Mouse (Mus musculus) hindbrain, embryonic 11.5 days (tissue): ENCODE results near the gene Sipa1l1. TPM values are rescaled to one million over a fixed set of nuclear protein-coding genes. Genes with fewer than 3 reads are reported as not detected.

Source experiments
- ATAC-seq: fragments of 200-750 bp; cut with Nextera tagmentation; 2 replicates; pipeline ENCODE4 v1.8.0; 2017; ENCODE audit warnings: mild to moderate bottlenecking, moderate TSS enrichment, moderate library complexity; ENCODE audit not compliant: low FRiP score
- DNase-seq: peaks from one replicate; pipeline ENCODE4 v3.0.0-alpha.2; 2015; ENCODE audit warnings: low spot score
- H3K27ac ChIP-seq: fragments of 300-500 bp; sonication (generic); 2 replicates; pipeline ENCODE4 v1.5.1; 2014; ENCODE audit warnings: mild to moderate bottlenecking, low read depth, low read length
- H3K27me3 ChIP-seq: fragments of 300-500 bp; sonication (generic); 2 replicates; pipeline ENCODE4 v1.6.1; 2014; ENCODE audit warnings: mild to moderate bottlenecking, low read length, moderate library complexity, mixed read lengths; ENCODE audit not compliant: control insufficient read depth, insufficient read depth
- H3K36me3 ChIP-seq: fragments of 300-500 bp; sonication (generic); 2 replicates; pipeline ENCODE4 v1.6.1; 2014; ENCODE audit warnings: mild to moderate bottlenecking, low read length, moderate library complexity, mixed read lengths; ENCODE audit not compliant: control insufficient read depth, insufficient read depth
- H3K4me1 ChIP-seq: fragments of 300-500 bp; sonication (generic); replicated peaks from 2 replicates; pipeline ENCODE4 v1.6.1; 2014; ENCODE audit warnings: low read length, mixed read lengths; ENCODE audit not compliant: control insufficient read depth, insufficient read depth
- H3K4me2 ChIP-seq: fragments of 300-500 bp; sonication (generic); replicated peaks from 2 replicates; pipeline ENCODE4 v1.6.1; 2014; ENCODE audit warnings: mild to moderate bottlenecking, low read depth, low read length
- H3K4me3 ChIP-seq: fragments of 300-500 bp; sonication (generic); 2 replicates; pipeline ENCODE4 v1.5.1; 2014; ENCODE audit warnings: low read depth, low read length
- H3K9ac ChIP-seq: fragments of 300-500 bp; sonication (generic); 2 replicates; pipeline ENCODE4 v1.6.1; 2014; ENCODE audit warnings: low read depth, low read length
- H3K9me3 ChIP-seq: fragments of 300-500 bp; sonication (generic); 2 replicates; pipeline ENCODE4 v1.6.1; 2016; ENCODE audit warnings: low read length; ENCODE audit not compliant: control insufficient read depth
- WGBS: fragments of 180-500 bp; shearing (Covaris S2); extraction: QIAGEN DNeasy Blood & Tissue Kit; methylation state at CpG from one replicate; pipeline ENCODE4 v1.1.7; 2014; 5-methylcytosine and 5-hydroxymethylcytosine counted together
- polyA plus RNA-seq: library from polyadenylated mRNA; unstranded; fragments of >200 nt; fragmentation: Nextera tagmentation; extraction: Ambion mirVana; gene quantifications from 2 replicates; pipeline ENCODE4 v1.2.1, GENCODE M21; 2014

Gene Sipa1l1
- polyA plus RNA-seq, 1 experiment from 2014 or later, result 30.8 TPM

DNA sequence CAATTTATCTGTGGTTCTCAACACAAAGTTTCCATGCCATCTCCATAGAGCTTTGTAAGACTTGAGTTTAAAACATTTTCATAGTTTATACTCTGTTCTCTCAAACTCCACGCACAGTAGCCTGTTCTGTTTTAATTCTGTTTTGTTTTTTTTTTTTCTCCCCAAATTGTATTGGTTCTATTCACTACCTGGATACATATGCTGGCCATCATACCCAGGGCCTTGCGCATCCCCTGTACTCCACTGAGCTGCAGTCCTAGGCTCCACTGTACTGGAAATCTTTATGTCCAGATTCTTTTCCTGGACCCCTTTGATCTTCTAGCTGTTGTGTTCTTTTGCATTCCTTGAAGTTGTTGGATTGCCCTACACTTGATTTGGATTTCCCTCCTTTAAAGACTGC lies 56.2 kb downstream of the Sipa1l1 start:
- no peak overlapping the region for H3K27ac ChIP-seq
- no peaks in the 10 kb centered on the region for H3K27me3 ChIP-seq
- no peak for DNase-seq
- H3K4me3 ChIP-seq, result no peak overlapping the region
- 0 out of 2 replicates have a peak, but pooled peaks cover 2% of the 10 kb centered on the region for H3K4me1 ChIP-seq
- H3K36me3 ChIP-seq, result no peaks in the 10 kb centered on the region
- no peaks in the 10 kb centered on the region for H3K9me3 ChIP-seq
- no peak overlapping the region for H3K4me2 ChIP-seq
- ATAC-seq, result no peak
- WGBS, result 97% methylated on average over 2 of the region's 2 CpGs
- H3K9ac ChIP-seq, result no peak overlapping the region

DNA sequence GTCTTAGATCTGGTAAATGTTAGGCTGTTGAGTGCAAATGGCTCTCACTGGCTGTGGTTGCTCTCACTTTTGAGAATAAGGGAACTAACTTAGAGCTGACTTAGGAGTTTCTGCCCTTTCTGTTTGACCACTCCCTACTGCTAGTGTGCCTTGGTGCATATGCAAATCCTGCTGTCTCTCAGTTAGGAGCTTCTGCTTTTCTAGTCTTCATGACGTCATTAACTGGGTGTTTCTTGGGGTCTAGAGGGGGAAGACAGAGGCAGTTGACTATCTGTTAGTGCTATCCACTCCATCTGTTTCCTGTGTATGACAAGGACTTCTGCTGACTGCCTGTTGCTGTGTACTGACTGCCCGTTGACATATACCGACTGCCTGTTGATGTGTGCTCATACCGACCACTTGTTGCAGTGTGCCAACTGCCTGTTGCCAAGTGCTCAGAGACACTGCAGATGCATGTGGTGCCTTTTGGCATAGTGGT lies 56.7 kb downstream of the Sipa1l1 start:
- Histone ChIP-seq H3K9me3 (no peaks in the 10 kb centered on the region), H3K4me1 (0 out of 2 replicates have a peak, but pooled peaks cover 2% of the 10 kb centered on the region), H3K4me2 (no peak overlapping the region), H3K36me3 (no peaks in the 10 kb centered on the region), H3K27ac (no peak overlapping the region), H3K9ac (no peak overlapping the region), H3K4me3 (no peak overlapping the region), H3K27me3 (no peaks in the 10 kb centered on the region)
- ATAC-seq, result no peak
- DNase-seq, result no peak
- WGBS, result 51% methylated on average over 4 of the region's 4 CpGs

DNA sequence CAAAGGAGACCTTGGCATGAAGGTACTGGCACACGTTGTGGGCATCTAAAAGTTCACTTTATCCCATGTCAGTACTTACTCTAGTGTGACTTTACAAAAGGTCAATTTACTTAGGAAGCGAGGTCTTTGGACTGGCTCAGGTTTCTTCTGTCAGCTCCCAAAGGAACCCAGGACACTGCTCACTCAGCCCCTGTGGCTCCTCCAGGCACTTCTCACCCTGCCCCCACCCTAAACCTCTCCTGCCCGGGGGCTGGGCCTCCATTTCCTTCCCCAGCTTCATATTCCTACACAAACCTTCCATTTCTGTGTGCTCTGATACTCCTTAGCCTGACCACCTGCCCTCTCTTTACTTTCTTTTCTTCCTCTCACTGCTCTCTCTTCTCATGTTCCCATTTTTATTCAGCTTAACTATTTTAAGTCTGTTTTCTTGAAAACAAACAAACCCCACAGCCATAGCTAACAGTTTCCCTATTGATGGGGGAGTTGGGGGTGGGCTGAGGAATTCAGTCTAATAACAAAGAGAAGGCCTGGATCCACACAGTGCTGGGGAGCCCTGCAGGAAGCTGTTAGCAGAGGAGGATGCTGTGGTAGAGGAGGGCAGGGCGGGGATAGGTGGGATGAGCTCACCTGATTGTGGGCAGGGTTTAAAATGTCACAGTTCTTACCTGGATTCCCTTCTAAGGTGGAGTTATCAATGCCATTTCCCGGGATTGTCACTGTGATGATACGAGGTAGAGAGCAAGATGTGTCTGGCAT lies 57.4 kb downstream of the Sipa1l1 start:
- DNase-seq (no peak), ATAC-seq (no peak)
- Histone ChIP-seq H3K9me3 (no peaks in the 10 kb centered on the region), H3K4me3 (no peak overlapping the region), H3K4me2 (no peak overlapping the region), H3K9ac (no peak overlapping the region), H3K27ac (no peak overlapping the region), H3K27me3 (no peaks in the 10 kb centered on the region), H3K36me3 (no peaks in the 10 kb centered on the region), H3K4me1 (0 out of 2 replicates have a peak, but pooled peaks cover 2% of the 10 kb centered on the region)
- WGBS, result 49% methylated on average over 6 of the region's 6 CpGs

DNA sequence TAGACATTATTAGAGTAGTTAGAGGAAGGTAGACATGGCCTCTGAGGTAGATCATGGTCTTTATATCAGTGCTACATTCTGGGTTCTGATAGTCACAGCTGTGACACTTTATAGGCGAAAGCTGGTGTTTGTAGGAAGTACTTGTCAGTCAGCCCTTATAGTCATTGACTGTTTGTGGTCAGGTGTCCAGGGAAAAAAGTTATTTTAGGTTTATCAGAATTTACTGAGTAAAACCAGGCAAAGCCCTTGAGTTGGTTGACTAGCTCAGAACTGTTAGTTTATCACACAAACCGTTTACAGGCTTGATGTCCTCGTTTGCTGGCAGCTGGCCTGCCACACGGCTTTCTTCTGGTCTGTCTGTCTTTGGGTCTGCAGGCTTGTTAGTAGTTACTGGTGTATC lies 61.0 kb downstream of the Sipa1l1 start:
- no peaks in the 10 kb centered on the region for H3K9me3 ChIP-seq
- H3K27me3 ChIP-seq, result no peaks in the 10 kb centered on the region
- 77% methylated on average over 4 of the region's 4 CpGs for WGBS
- H3K4me3 ChIP-seq, result no peak overlapping the region
- no peak overlapping the region for H3K27ac ChIP-seq
- no peak overlapping the region for H3K9ac ChIP-seq
- ATAC-seq (no peak), DNase-seq (no peak)
- 0 out of 2 replicates have a peak, but pooled peaks cover 2% of the 10 kb centered on the region for H3K4me1 ChIP-seq
- no peaks in the 10 kb centered on the region for H3K36me3 ChIP-seq
- H3K4me2 ChIP-seq, result no peak overlapping the region

DNA sequence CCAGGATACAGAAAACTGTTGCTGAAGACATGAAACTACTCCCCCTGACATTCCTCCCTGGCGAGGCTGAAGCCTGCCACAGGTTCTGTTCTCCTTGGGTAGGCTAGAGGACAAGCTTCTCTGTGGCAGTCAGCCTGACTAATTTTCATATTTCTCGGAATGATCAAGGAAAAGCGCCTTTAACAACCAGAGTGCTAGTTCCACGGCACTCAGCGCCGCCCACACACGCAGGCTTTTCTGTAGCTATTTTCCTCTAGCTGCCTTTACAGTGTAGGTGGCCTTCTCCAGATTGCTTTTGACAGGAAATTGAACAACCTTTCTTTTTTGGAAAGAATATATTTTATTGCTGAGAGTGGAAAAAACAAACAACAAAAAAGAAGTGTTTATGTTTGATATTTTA lies 62.1 kb downstream of the Sipa1l1 start:
- no peak overlapping the region for H3K4me2 ChIP-seq
- DNase-seq, result no peak
- 0 out of 2 replicates have a peak, but pooled peaks cover 2% of the 10 kb centered on the region for H3K4me1 ChIP-seq
- ATAC-seq, result no peak
- no peaks in the 10 kb centered on the region for H3K36me3 ChIP-seq
- no peaks in the 10 kb centered on the region for H3K27me3 ChIP-seq
- H3K9ac ChIP-seq, result no peak overlapping the region
- H3K4me3 ChIP-seq, result no peak overlapping the region
- WGBS, result 82% methylated on average over 7 of the region's 7 CpGs
- no peaks in the 10 kb centered on the region for H3K9me3 ChIP-seq
- no peak overlapping the region for H3K27ac ChIP-seq

DNA sequence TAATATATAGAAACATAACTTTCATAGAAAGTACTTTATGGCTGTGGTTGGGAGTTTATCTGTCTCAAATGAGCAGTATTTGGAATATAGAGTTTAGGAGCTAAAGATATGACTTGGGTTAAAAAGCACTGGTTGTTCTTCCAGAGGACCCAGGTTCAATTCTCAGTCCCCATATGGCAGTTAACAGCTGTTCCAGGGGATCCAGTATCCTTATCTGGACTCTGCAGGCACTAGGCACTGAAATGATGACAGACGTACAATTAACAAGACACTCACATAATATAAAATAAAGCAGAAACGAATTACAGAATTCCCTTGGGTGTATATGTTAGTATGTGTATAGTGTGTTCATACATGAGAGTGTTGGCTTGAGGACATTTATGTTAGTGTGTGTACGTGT lies 64.1 kb downstream of the Sipa1l1 start:
- ATAC-seq (no peak), DNase-seq (no peak)
- Histone ChIP-seq H3K9me3 (no peaks in the 10 kb centered on the region), H3K9ac (no peak overlapping the region), H3K36me3 (no peaks in the 10 kb centered on the region), H3K4me1 (no peaks in the 10 kb centered on the region), H3K27ac (no peak overlapping the region), H3K4me2 (no peak overlapping the region), H3K27me3 (no peaks in the 10 kb centered on the region), H3K4me3 (no peak overlapping the region)
- WGBS, result 75% methylated on average over 3 of the region's 3 CpGs

DNA sequence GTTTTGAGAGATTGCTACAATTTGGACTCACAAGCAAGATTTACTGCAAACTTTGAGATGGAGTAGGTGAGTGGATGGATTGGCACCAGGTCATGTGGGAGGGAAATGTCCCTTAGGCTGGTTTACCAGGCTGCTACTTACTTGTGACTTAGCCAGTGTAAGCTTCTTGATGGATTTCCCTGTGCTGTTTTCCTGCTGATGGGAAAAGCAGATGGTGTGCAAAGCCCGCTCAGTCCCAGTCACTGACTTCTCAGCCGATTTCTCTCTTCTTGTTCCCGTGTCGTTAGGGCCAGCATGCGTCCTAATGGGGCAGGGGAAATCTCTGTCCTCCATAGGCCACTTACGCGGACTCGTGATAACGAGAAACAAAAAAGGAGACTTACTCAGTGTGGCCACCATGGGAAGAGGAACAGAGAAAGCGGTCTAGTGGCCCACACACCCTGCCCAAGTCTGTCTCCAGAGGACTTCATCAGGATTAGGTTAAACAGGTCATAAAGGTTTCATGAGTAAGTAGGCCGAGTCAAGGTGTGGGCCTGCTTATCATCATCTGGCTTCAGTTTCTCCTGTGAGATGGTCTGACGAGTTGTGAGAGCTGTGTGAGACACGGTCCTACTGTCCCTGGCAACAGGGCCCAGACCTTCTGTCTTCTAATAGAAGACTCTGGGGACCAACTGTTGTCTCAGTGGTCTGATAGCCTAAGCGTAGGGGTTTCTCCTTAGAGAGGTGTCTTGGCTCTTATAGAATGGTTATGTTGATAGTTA lies 65.5 kb downstream of the Sipa1l1 start:
- Histone ChIP-seq H3K4me3 (no peak overlapping the region), H3K9me3 (no peaks in the 10 kb centered on the region), H3K27ac (no peak overlapping the region), H3K4me2 (no peak overlapping the region), H3K36me3 (no peaks in the 10 kb centered on the region), H3K27me3 (no peaks in the 10 kb centered on the region), H3K4me1 (no peaks in the 10 kb centered on the region), H3K9ac (no peak overlapping the region)
- ATAC-seq, result no peak
- no peak for DNase-seq
- WGBS, result 88% methylated on average over 14 of the region's 14 CpGs

DNA sequence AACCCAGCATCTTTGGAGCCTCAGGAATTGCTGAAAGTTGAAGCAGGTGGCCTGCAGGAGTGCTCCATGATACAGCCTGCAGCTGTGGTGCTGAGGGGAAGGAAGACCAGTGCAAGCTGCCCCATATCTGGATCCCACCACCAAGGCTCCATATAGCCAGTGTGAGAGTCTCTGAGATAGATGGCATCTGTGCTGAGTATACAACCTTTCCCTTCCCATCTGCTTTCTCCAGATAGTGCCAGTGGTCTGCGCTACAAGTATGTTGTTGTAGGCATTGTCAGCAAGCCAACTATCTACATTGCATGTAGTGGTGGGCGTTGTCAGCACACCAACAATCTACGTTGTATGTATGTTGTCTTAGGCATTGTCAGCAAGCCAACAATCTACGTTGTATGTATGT lies 68.0 kb downstream of the Sipa1l1 start:
- Histone ChIP-seq H3K4me3 (no peak overlapping the region), H3K4me1 (no peaks in the 10 kb centered on the region), H3K9ac (no peak overlapping the region), H3K27me3 (no peaks in the 10 kb centered on the region), H3K9me3 (no peaks in the 10 kb centered on the region), H3K27ac (no peak overlapping the region), H3K36me3 (no peaks in the 10 kb centered on the region), H3K4me2 (no peak overlapping the region)
- ATAC-seq (no peak), DNase-seq (no peak)
- WGBS, result 95% methylated on average over 4 of the region's 4 CpGs
